Mouse (Mus musculus) C2C12 (cell line): ENCODE measurements around the gene Elf2. TPM values are rescaled to one million over a fixed set of nuclear protein-coding genes. Genes with fewer than 3 reads are reported as not detected.

Source experiments
- H3K27me3 ChIP-seq: one replicate; pipeline ENCODE4 v1.6.1; 2011; ENCODE audit not compliant: control insufficient read depth, insufficient read depth, insufficient read length
- H3K36me3 ChIP-seq: one replicate; pipeline ENCODE4 v1.6.1; 2011; ENCODE audit not compliant: control insufficient read depth, insufficient read depth
- H3K4me3 ChIP-seq: one replicate; pipeline ENCODE4 v1.5.1; 2011; ENCODE audit warnings: mild to moderate bottlenecking, control low read depth; ENCODE audit not compliant: poor library complexity, insufficient read depth, severe bottlenecking
- H3K79me2 ChIP-seq: one replicate; pipeline ENCODE4 v1.6.1; 2011; ENCODE audit not compliant: control insufficient read depth, insufficient read depth
- H3K79me3 ChIP-seq: one replicate; pipeline ENCODE4 v1.6.1; 2011; ENCODE audit warnings: low read depth, control low read depth
- H3ac ChIP-seq: one replicate; pipeline ENCODE3; 2011; ENCODE audit warnings: low read depth; ENCODE audit not compliant: control insufficient read depth, insufficient read length
- CEBPB ChIP-seq: IDR thresholded peaks from one replicate; pipeline ENCODE4 v1.6.1; 2011; ENCODE audit warnings: low read depth, mild to moderate bottlenecking, control low read depth, moderate library complexity
- CTCF ChIP-seq: IDR thresholded peaks from one replicate; pipeline ENCODE4 v1.5.1; 2011; ENCODE audit not compliant: control insufficient read depth, insufficient read depth, insufficient read length
- FOSL1 ChIP-seq: IDR thresholded peaks from one replicate; pipeline ENCODE4 v1.8.0; 2011; ENCODE audit warnings: mild to moderate bottlenecking, low read length; ENCODE audit not compliant: poor library complexity, insufficient read depth, severe bottlenecking
- MAX ChIP-seq: IDR thresholded peaks from one replicate; pipeline ENCODE4 v1.6.1; 2011; ENCODE audit warnings: mild to moderate bottlenecking, control low read depth
- MYOD1 ChIP-seq: IDR thresholded peaks from one replicate; pipeline ENCODE4 v1.6.1; 2011; ENCODE audit warnings: low read depth; ENCODE audit not compliant: control insufficient read depth, insufficient read length
- MYOG ChIP-seq: IDR thresholded peaks from one replicate; pipeline ENCODE4 v1.6.1; 2011; ENCODE audit not compliant: control insufficient read depth, insufficient read length; ENCODE audit errors: extremely low read depth
- USF1 ChIP-seq: IDR thresholded peaks from one replicate; pipeline ENCODE4 v1.6.1; 2011; ENCODE audit warnings: low read depth, mild to moderate bottlenecking, control low read depth, moderate library complexity
- polyA plus RNA-seq: library from polyadenylated mRNA; unstranded; fragments of >200 nt; fragmentation: generic; extraction: Trizol; gene quantifications from one replicate; pipeline ENCODE4 v1.2.1, GENCODE M21; 2012; ENCODE audit warnings: missing spikeins

Gene Elf2
- polyA plus RNA-seq, 1 experiment = 19.5 TPM

- H3K4me3 ChIP-seq = peak overlapping the region; percentile 97
- peaks cover 31% of the 10 kb centered on the region for H3K79me3 ChIP-seq
- H3K27me3 ChIP-seq = no peaks in the 10 kb centered on the region
- TF ChIP-seq MYOG (no peak), MAX (peak; percentile 49)
- peak overlapping the region; percentile 99 for H3ac ChIP-seq
- no peaks in the 10 kb centered on the region for H3K36me3 ChIP-seq
- peaks cover 35% of the 10 kb centered on the region for H3K79me2 ChIP-seq
These were observed 63.0 kb downstream of the Elf2 start for GRCm38 (mm10) chr3:51277201-51278150.

- H3K27me3 ChIP-seq = no peaks in the 10 kb centered on the region
- no peaks in the 10 kb centered on the region for H3K36me3 ChIP-seq
- H3ac ChIP-seq = peak overlapping the region; percentile 99
- H3K4me3 ChIP-seq = peak overlapping the region; percentile 97
- peaks cover 44% of the 10 kb centered on the region for H3K79me2 ChIP-seq
- peaks cover 40% of the 10 kb centered on the region for H3K79me3 ChIP-seq
- TF ChIP-seq CTCF (no peak), CEBPB (no peak)
These were observed 63.9 kb downstream of the Elf2 start for GRCm38 (mm10) chr3:51276421-51277111.

- H3K79me2 ChIP-seq = peaks cover 50% of the 10 kb centered on the region
- no peaks in the 10 kb centered on the region for H3K27me3 ChIP-seq
- no peaks in the 10 kb centered on the region for H3K36me3 ChIP-seq
- TF ChIP-seq USF1 (peak; percentile 46), CTCF (no peak), CEBPB (no peak), FOSL1 (no peak), MYOG (no peak), MAX (peak; percentile 70)
- peak overlapping the region; percentile 14 for H3ac ChIP-seq
- H3K4me3 ChIP-seq = peak overlapping the region; percentile 97
- peaks cover 45% of the 10 kb centered on the region for H3K79me3 ChIP-seq
These were observed 64.5 kb downstream of the Elf2 start for GRCm38 (mm10) chr3:51275956-51276398.

GRCm38 (mm10) chr3:51270069-51270817, 70.2 kb downstream of the Elf2 start:
- Histone ChIP-seq H3K79me3 (peaks cover 81% of the 10 kb centered on the region), H3K4me3 (no peak overlapping the region), H3K36me3 (peaks cover 13% of the 10 kb centered on the region), H3K27me3 (no peaks in the 10 kb centered on the region), H3K79me2 (peaks cover 97% of the 10 kb centered on the region), H3ac (no peak overlapping the region)
- TF ChIP-seq USF1 (no peak), FOSL1 (no peak), MYOG (no peak), MYOD1 (peak; percentile 83)

GRCm38 (mm10) chr3:51268434-51268833, 72.0 kb downstream of the Elf2 start:
- Histone ChIP-seq H3ac (no peak overlapping the region), H3K27me3 (no peaks in the 10 kb centered on the region), H3K79me3 (peaks cover 63% of the 10 kb centered on the region), H3K79me2 (peaks cover 84% of the 10 kb centered on the region), H3K4me3 (no peak overlapping the region), H3K36me3 (peaks cover 29% of the 10 kb centered on the region)
- TF ChIP-seq MYOD1 (no peak), CTCF (no peak), CEBPB (no peak), MAX (no peak), MYOG (no peak), FOSL1 (no peak)
